Mouse (Mus musculus) spleen, adult 2 months (tissue): ENCODE results near the gene Sec63. TPM values are rescaled to one million over a fixed set of nuclear protein-coding genes. Genes with fewer than 3 reads are reported as not detected.

ENCODE experiments used
- DNase-seq, 2 experiments: peaks; one replicate each; pipeline versions ENCODE4 v3.0.0 to v3.0.0-alpha.2; 2012 to 2021; ENCODE audit warnings: low spot score in 2 of 2, low read depth in 1 of 2
- H3K27ac ChIP-seq: fragments of 200-500 bp; 2 replicates; pipeline ENCODE4 v1.5.1; 2012; ENCODE audit warnings: low read length, inconsistent platforms; ENCODE audit not compliant: insufficient read depth
- H3K27me3 ChIP-seq: fragments of 200-500 bp; 2 replicates; pipeline ENCODE4 v1.6.1; 2012; ENCODE audit warnings: mild to moderate bottlenecking, moderate library complexity, low read length, inconsistent platforms; ENCODE audit not compliant: control insufficient read depth, insufficient read depth
- H3K36me3 ChIP-seq: fragments of 200-500 bp; 2 replicates; pipeline ENCODE4 v1.6.1; 2012; ENCODE audit warnings: mild to moderate bottlenecking, low read length, inconsistent platforms; ENCODE audit not compliant: control insufficient read depth, insufficient read depth
- H3K4me1 ChIP-seq: fragments of 200-500 bp; 2 replicates; pipeline ENCODE4 v1.6.1; 2011; ENCODE audit warnings: inconsistent platforms; ENCODE audit not compliant: control insufficient read depth, insufficient read depth, insufficient read length
- H3K4me3 ChIP-seq: fragments of 200-500 bp; 2 replicates; pipeline ENCODE4 v1.5.1; 2011; ENCODE audit warnings: mild to moderate bottlenecking, inconsistent platforms; ENCODE audit not compliant: insufficient read depth, insufficient read length; ENCODE audit errors: extremely low read depth
- CTCF ChIP-seq: fragments of 200-500 bp; IDR thresholded peaks from 2 replicates; pipeline ENCODE4 v1.5.1; 2011; ENCODE audit warnings: mild to moderate bottlenecking, inconsistent platforms; ENCODE audit not compliant: insufficient read depth, insufficient read length, insufficient replicate concordance; ENCODE audit errors: extremely low read depth
- POLR2A ChIP-seq: fragments of 200-500 bp; IDR thresholded peaks from 2 replicates; pipeline ENCODE4 v1.6.1; 2011; ENCODE audit warnings: low read depth, low read length, inconsistent platforms
- WGBS: fragments of 180-500 bp; shearing (Covaris S2); methylation state at CpG from one replicate; pipeline ENCODE4 v1.1.7; 2018; 5-methylcytosine and 5-hydroxymethylcytosine counted together
- polyA plus RNA-seq: library from polyadenylated mRNA; depleted of rRNA; stranded (reverse); fragments of >200 nt; gene quantifications from 2 replicates; pipeline ENCODE4 v1.2.3, GENCODE M21; 2012; rRNA removed

Sec63 gene
- polyA plus RNA-seq, 1 experiment, result 4.7 TPM

GRCm38 (mm10) chr10:42869467-42869866 is 108.2 kb downstream of the Sec63 start:
- DNase-seq, result no peak
- Histone ChIP-seq H3K36me3 (no peaks in the 10 kb centered on the region), H3K4me1 (peaks cover 8% of the 10 kb centered on the region; the same call in 1 of the 2 replicates), H3K4me3 (no peak overlapping the region), H3K27ac (no peak overlapping the region), H3K27me3 (no peaks in the 10 kb centered on the region)
- TF ChIP-seq POLR2A (no peak), CTCF (no peak)
- WGBS, result 75% methylated on average over 6 of the region's 6 CpGs

- DNase-seq, result no peak
- no peak for TF ChIP-seq CTCF
- TF ChIP-seq POLR2A, result no peak
- H3K4me1 ChIP-seq, result peaks cover 24% of the 10 kb centered on the region; the same call in 1 of the 2 replicates
- H3K27me3 ChIP-seq, result no peaks in the 10 kb centered on the region
- H3K36me3 ChIP-seq, result no peaks in the 10 kb centered on the region
- no peak overlapping the region for H3K27ac ChIP-seq
- 90% methylated on average over 15 of the region's 15 CpGs for WGBS
- H3K4me3 ChIP-seq, result no peak overlapping the region
These were observed 111.1 kb downstream of the Sec63 start for GRCm38 (mm10) chr10:42872269-42873010.

- Histone ChIP-seq H3K4me1 (peaks cover 22% of the 10 kb centered on the region; the same call in 1 of the 2 replicates), H3K27ac (no peak overlapping the region), H3K27me3 (no peaks in the 10 kb centered on the region), H3K36me3 (no peaks in the 10 kb centered on the region), H3K4me3 (no peak overlapping the region)
- WGBS, result 96% methylated on average over 7 of the region's 7 CpGs
- no peak for TF ChIP-seq CTCF
- no peak for TF ChIP-seq POLR2A
- DNase-seq, result no peak
These were observed 111.8 kb downstream of the Sec63 start for GRCm38 (mm10) chr10:42873077-42873595.

- H3K27me3 ChIP-seq, result no peaks in the 10 kb centered on the region
- H3K4me1 ChIP-seq, result peaks cover 17% of the 10 kb centered on the region; the same call in 1 of the 2 replicates
- TF ChIP-seq CTCF (no peak), POLR2A (no peak)
- no peak overlapping the region for H3K27ac ChIP-seq
- WGBS, result 31% methylated on average over 5 of the region's 5 CpGs
- H3K4me3 ChIP-seq, result no peak overlapping the region
- H3K36me3 ChIP-seq, result no peaks in the 10 kb centered on the region
- no peak for DNase-seq
These were observed 114.9 kb downstream of the Sec63 start for GRCm38 (mm10) chr10:42876172-42876571.

- no peak for DNase-seq
- Histone ChIP-seq H3K36me3 (no peaks in the 10 kb centered on the region), H3K27me3 (no peaks in the 10 kb centered on the region), H3K4me1 (peaks cover 17% of the 10 kb centered on the region; the same call in 1 of the 2 replicates), H3K27ac (no peak overlapping the region), H3K4me3 (no peak overlapping the region)
- TF ChIP-seq POLR2A, result no peak
- no peak for TF ChIP-seq CTCF
- WGBS, result 89% methylated on average over 5 of the region's 5 CpGs
These were observed 118.0 kb downstream of the Sec63 start for GRCm38 (mm10) chr10:42879269-42879681.

GRCm38 (mm10) chr10:42879682-42880081 is 118.4 kb downstream of the Sec63 start:
- 75% methylated on average over 5 of the region's 5 CpGs for WGBS
- H3K27me3 ChIP-seq, result no peaks in the 10 kb centered on the region
- peaks cover 16% of the 10 kb centered on the region; the same call in 1 of the 2 replicates for H3K4me1 ChIP-seq
- no peak for DNase-seq
- no peaks in the 10 kb centered on the region for H3K36me3 ChIP-seq
- H3K4me3 ChIP-seq, result no peak overlapping the region
- no peak overlapping the region for H3K27ac ChIP-seq
- TF ChIP-seq POLR2A (no peak), CTCF (no peak)

Other genes with a start within 250 kb of the Sec63 start
- not detected in 2 replicates for gene Nr2e1, start 177.9 kb upstream of the Sec63 start, polyA plus RNA-seq
- gene Ostm1, start 177.7 kb upstream of the Sec63 start, polyA plus RNA-seq, result 16.2 and 23.1 TPM in 2 replicates
- 24.6 and 34.7 TPM in 2 replicates for gene Scml4, start 98.9 kb downstream of the Sec63 start, polyA plus RNA-seq